Mouse (Mus musculus) limb, embryonic 15.5 days (tissue): ENCODE measurements around the gene Pcyt2. TPM values are rescaled to one million over a fixed set of nuclear protein-coding genes. Genes with fewer than 3 reads are reported as not detected.

Experiments used
- ATAC-seq: fragments of 200-750 bp; cut with Nextera tagmentation; 2 replicates; pipeline ENCODE4 v1.8.0; 2017; ENCODE audit warnings: low read depth, moderate TSS enrichment; ENCODE audit not compliant: insufficient number of reproducible peaks, low FRiP score, low TSS enrichment
- H3K27ac ChIP-seq: fragments of 300-500 bp; sonication (generic); 2 replicates; pipeline ENCODE4 v1.5.1; 2015; ENCODE audit warnings: moderate library complexity, mild to moderate bottlenecking, inconsistent platforms
- H3K27me3 ChIP-seq: fragments of 300-500 bp; sonication (generic); 2 replicates; pipeline ENCODE4 v1.6.1; 2015; ENCODE audit warnings: inconsistent platforms
- H3K36me3 ChIP-seq: fragments of 300-500 bp; sonication (generic); 2 replicates; pipeline ENCODE4 v1.6.1; 2015; ENCODE audit warnings: inconsistent platforms
- H3K4me1 ChIP-seq: fragments of 300-500 bp; sonication (generic); 2 replicates; pipeline ENCODE4 v1.6.1; 2015; ENCODE audit warnings: inconsistent platforms
- H3K4me2 ChIP-seq: fragments of 300-500 bp; sonication (generic); 2 replicates; pipeline ENCODE4 v1.6.1; 2015; ENCODE audit warnings: mild to moderate bottlenecking, inconsistent platforms
- H3K4me3 ChIP-seq: fragments of 300-500 bp; sonication (generic); 2 replicates; pipeline ENCODE4 v1.5.1; 2015; ENCODE audit warnings: mild to moderate bottlenecking, inconsistent platforms
- H3K9ac ChIP-seq: fragments of 300-500 bp; sonication (generic); 2 replicates; pipeline ENCODE4 v1.6.1; 2015; ENCODE audit warnings: inconsistent platforms
- H3K9me3 ChIP-seq: fragments of 300-500 bp; sonication (generic); 2 replicates; pipeline ENCODE4 v1.6.1; 2016; ENCODE audit warnings: inconsistent platforms
- WGBS: fragments of 180-500 bp; shearing (Covaris S2); methylation state at CpG from one replicate; pipeline ENCODE4 v1.1.7; 2015; 5-methylcytosine and 5-hydroxymethylcytosine counted together
- polyA plus RNA-seq: library from polyadenylated mRNA; unstranded; fragments of >200 nt; fragmentation: Nextera tagmentation; extraction: Ambion mirVana; gene quantifications from 2 replicates; pipeline ENCODE4 v1.2.1, GENCODE M21; 2015

Pcyt2 gene
- polyA plus RNA-seq, result 130 and 136 TPM in 2 replicates

- Histone ChIP-seq H3K9ac (peak within 1 kb of the TSS; percentile 81), H3K27ac (peak within 1 kb of the TSS; percentile 76), H3K36me3 (peaks cover 64% of the 10 kb centered on the region), H3K9me3 (no peaks in the 10 kb centered on the region), H3K27me3 (no peaks in the 10 kb centered on the region), H3K4me2 (peak within 1 kb of the TSS; percentile 85), H3K4me1 (peaks cover 20% of the 10 kb centered on the region), H3K4me3 (peak within 1 kb of the TSS; percentile 89)
- WGBS, result under 1% methylated on average over 56 of the region's 56 CpGs
- ATAC-seq, result peak; percentile 89
Observed at GRCm38 (mm10) chr11:120617519-120618112, at the start of gene Pcyt2. TSS of gene Pcyt2 (minus strand) at chr11:120617936.

- 0% methylated on average over 3 of the region's 3 CpGs for WGBS
- Histone ChIP-seq H3K4me1 (peaks cover 12% of the 10 kb centered on the region), H3K36me3 (no peaks in the 10 kb centered on the region), H3K9ac (no peak overlapping the region), H3K9me3 (no peaks in the 10 kb centered on the region), H3K27me3 (peaks cover 22% of the 10 kb centered on the region), H3K4me3 (no peak overlapping the region), H3K27ac (no peak overlapping the region), H3K4me2 (no peak overlapping the region)
- ATAC-seq, result no peak
Observed at GRCm38 (mm10) chr11:120666617-120667016, 48.9 kb upstream of the Pcyt2 start.

GRCm38 (mm10) chr11:120665406-120665805 lies 47.7 kb upstream of the Pcyt2 start:
- H3K9me3 ChIP-seq, result no peaks in the 10 kb centered on the region
- H3K27me3 ChIP-seq, result peaks cover 34% of the 10 kb centered on the region
- H3K4me2 ChIP-seq, result no peak overlapping the region
- 63% methylated on average over 3 of the region's 3 CpGs for WGBS
- H3K4me1 ChIP-seq, result peaks cover 21% of the 10 kb centered on the region
- no peak overlapping the region for H3K4me3 ChIP-seq
- no peak overlapping the region for H3K9ac ChIP-seq
- no peak for ATAC-seq
- H3K27ac ChIP-seq, result no peak overlapping the region
- no peaks in the 10 kb centered on the region for H3K36me3 ChIP-seq

- H3K4me1 ChIP-seq, result peaks cover 37% of the 10 kb centered on the region
- H3K27ac ChIP-seq, result no peak overlapping the region
- 90% methylated on average over 5 of the region's 5 CpGs for WGBS
- peaks cover 51% of the 10 kb centered on the region for H3K27me3 ChIP-seq
- H3K4me2 ChIP-seq, result no peak overlapping the region
- no peak overlapping the region for H3K9ac ChIP-seq
- H3K9me3 ChIP-seq, result no peaks in the 10 kb centered on the region
- H3K4me3 ChIP-seq, result no peak overlapping the region
- no peaks in the 10 kb centered on the region for H3K36me3 ChIP-seq
- no peak for ATAC-seq
Observed at GRCm38 (mm10) chr11:120663714-120664113, 46.0 kb upstream of the Pcyt2 start.

- H3K4me1 ChIP-seq, result peaks cover 37% of the 10 kb centered on the region
- 73% methylated on average over 6 of the region's 6 CpGs for WGBS
- no peak overlapping the region for H3K9ac ChIP-seq
- H3K27me3 ChIP-seq, result peaks cover 61% of the 10 kb centered on the region
- H3K4me3 ChIP-seq, result no peak overlapping the region
- H3K27ac ChIP-seq, result no peak overlapping the region
- H3K36me3 ChIP-seq, result no peaks in the 10 kb centered on the region
- H3K9me3 ChIP-seq, result no peaks in the 10 kb centered on the region
- no peak overlapping the region for H3K4me2 ChIP-seq
- no peak for ATAC-seq
Observed at GRCm38 (mm10) chr11:120662759-120663158, 45.0 kb upstream of the Pcyt2 start.

- Histone ChIP-seq H3K4me1 (peaks cover 27% of the 10 kb centered on the region), H3K27ac (no peak within 1 kb of the TSS), H3K4me2 (peak within 1 kb of the TSS; percentile 91), H3K36me3 (no peaks in the 10 kb centered on the region), H3K9ac (peak within 1 kb of the TSS; percentile 26; the same call in 1 of the 2 replicates), H3K27me3 (peaks cover 74% of the 10 kb centered on the region), H3K9me3 (no peaks in the 10 kb centered on the region), H3K4me3 (peak within 1 kb of the TSS; percentile 48)
- under 1% methylated on average over 35 of the region's 35 CpGs for WGBS
- ATAC-seq, result no peak
Observed at GRCm38 (mm10) chr11:120661076-120661460, 43.3 kb upstream of the Pcyt2 start, which contains the start of gene Notum. TSS of gene Notum (minus strand) at chr11:120661175.

- H3K4me2 ChIP-seq, result peak overlapping the region; percentile 91
- no peaks in the 10 kb centered on the region for H3K9me3 ChIP-seq
- peaks cover 26% of the 10 kb centered on the region for H3K4me1 ChIP-seq
- no peak overlapping the region for H3K27ac ChIP-seq
- no peak for ATAC-seq
- H3K9ac ChIP-seq, result peak overlapping the region; percentile 26; the same call in 1 of the 2 replicates
- 0% methylated on average over 68 of the region's 95 CpGs for WGBS
- no peaks in the 10 kb centered on the region for H3K36me3 ChIP-seq
- H3K27me3 ChIP-seq, result peaks cover 74% of the 10 kb centered on the region
- peak overlapping the region; percentile 48 for H3K4me3 ChIP-seq
Observed at GRCm38 (mm10) chr11:120660301-120661075, 42.8 kb upstream of the Pcyt2 start.

GRCm38 (mm10) chr11:120659509-120660300 lies 42.0 kb upstream of the Pcyt2 start:
- Histone ChIP-seq H3K4me2 (peak overlapping the region; percentile 91), H3K9ac (peak overlapping the region; percentile 26; the same call in 1 of the 2 replicates), H3K27ac (no peak overlapping the region), H3K4me3 (peak overlapping the region; percentile 48), H3K9me3 (no peaks in the 10 kb centered on the region), H3K27me3 (peaks cover 74% of the 10 kb centered on the region), H3K36me3 (no peaks in the 10 kb centered on the region), H3K4me1 (peaks cover 25% of the 10 kb centered on the region)
- WGBS, result 1% methylated on average over 50 of the region's 50 CpGs
- ATAC-seq, result no peak

GRCm38 (mm10) chr11:120658876-120659410 lies 41.2 kb upstream of the Pcyt2 start:
- Histone ChIP-seq H3K4me2 (peak overlapping the region; percentile 91), H3K27me3 (peaks cover 74% of the 10 kb centered on the region), H3K9me3 (no peaks in the 10 kb centered on the region), H3K4me3 (peak overlapping the region; percentile 48), H3K9ac (no peak overlapping the region), H3K36me3 (no peaks in the 10 kb centered on the region), H3K27ac (no peak overlapping the region), H3K4me1 (peaks cover 25% of the 10 kb centered on the region)
- ATAC-seq, result no peak
- WGBS, result 4% methylated on average over 24 of the region's 24 CpGs

GRCm38 (mm10) chr11:120657301-120657700 lies 39.6 kb upstream of the Pcyt2 start:
- Histone ChIP-seq H3K9me3 (no peaks in the 10 kb centered on the region), H3K27ac (no peak overlapping the region), H3K4me1 (peaks cover 25% of the 10 kb centered on the region), H3K27me3 (peaks cover 59% of the 10 kb centered on the region), H3K9ac (no peak overlapping the region), H3K36me3 (no peaks in the 10 kb centered on the region), H3K4me3 (no peak overlapping the region), H3K4me2 (no peak overlapping the region)
- ATAC-seq, result no peak
- 81% methylated on average over 4 of the region's 4 CpGs for WGBS

GRCm38 (mm10) chr11:120654741-120655140 lies 37.0 kb upstream of the Pcyt2 start:
- H3K4me2 ChIP-seq, result no peak overlapping the region
- H3K9ac ChIP-seq, result no peak overlapping the region
- no peak overlapping the region for H3K27ac ChIP-seq
- no peak overlapping the region for H3K4me3 ChIP-seq
- no peak for ATAC-seq
- H3K27me3 ChIP-seq, result peaks cover 33% of the 10 kb centered on the region
- no peaks in the 10 kb centered on the region for H3K36me3 ChIP-seq
- WGBS, result 70% methylated on average over 3 of the region's 3 CpGs
- H3K4me1 ChIP-seq, result peaks cover 9% of the 10 kb centered on the region
- H3K9me3 ChIP-seq, result no peaks in the 10 kb centered on the region
